Mouse (Mus musculus): ENCODE measurements around the gene Fubp1.

The Fubp1 gene

GRCm38 (mm10) chr3:152284306-152284705 lies 74.1 kb downstream of the Fubp1 start:
- DNase-seq = no peak

GRCm38 (mm10) chr3:152284759-152285158 lies 74.5 kb downstream of the Fubp1 start:
- DNase-seq = no peak

Data from lung, postnatal 10 days (tissue).